Mouse (Mus musculus) neural tube, embryonic 13.5 days (tissue): ENCODE results near the gene Zmynd12. TPM values are rescaled to one million over a fixed set of nuclear protein-coding genes. Genes with fewer than 3 reads are reported as not detected.

Experiments used
- ATAC-seq: fragments of 200-750 bp; cut with Nextera tagmentation; 2 replicates; pipeline ENCODE4 v1.8.0; 2017; ENCODE audit warnings: low read depth, mild to moderate bottlenecking, moderate TSS enrichment, moderate library complexity
- H3K27ac ChIP-seq: fragments of 300-500 bp; sonication (generic); replicated peaks from 2 replicates; pipeline ENCODE4 v1.5.1; 2015; ENCODE audit warnings: moderate library complexity, mild to moderate bottlenecking, inconsistent platforms
- H3K27me3 ChIP-seq: fragments of 300-500 bp; sonication (generic); 2 replicates; pipeline ENCODE4 v1.6.1; 2015; ENCODE audit warnings: mild to moderate bottlenecking, inconsistent platforms
- H3K36me3 ChIP-seq: fragments of 300-500 bp; sonication (generic); 2 replicates; pipeline ENCODE4 v1.6.1; 2015; ENCODE audit warnings: mild to moderate bottlenecking, inconsistent platforms
- H3K4me1 ChIP-seq: fragments of 300-500 bp; sonication (generic); replicated peaks from 2 replicates; pipeline ENCODE4 v1.6.1; 2015; ENCODE audit warnings: inconsistent platforms
- H3K4me2 ChIP-seq: fragments of 300-500 bp; sonication (generic); 2 replicates; pipeline ENCODE4 v1.6.1; 2015; ENCODE audit warnings: inconsistent platforms, mild to moderate bottlenecking, moderate library complexity
- H3K4me3 ChIP-seq: fragments of 300-500 bp; sonication (generic); 2 replicates; pipeline ENCODE4 v1.5.1; 2015; ENCODE audit warnings: mild to moderate bottlenecking, inconsistent platforms
- H3K9ac ChIP-seq: fragments of 300-500 bp; sonication (generic); 2 replicates; pipeline ENCODE4 v1.6.1; 2015; ENCODE audit warnings: moderate library complexity, mild to moderate bottlenecking, inconsistent platforms
- H3K9me3 ChIP-seq: fragments of 300-500 bp; sonication (generic); 2 replicates; pipeline ENCODE4 v1.6.1; 2016; ENCODE audit warnings: inconsistent platforms
- WGBS: fragments of 180-500 bp; shearing (Covaris S2); methylation state at CpG from one replicate; pipeline ENCODE4 v1.1.7; 2015; 5-methylcytosine and 5-hydroxymethylcytosine counted together
- polyA plus RNA-seq: library from polyadenylated mRNA; unstranded; fragments of >200 nt; fragmentation: Nextera tagmentation; extraction: Ambion mirVana; gene quantifications from 2 replicates; pipeline ENCODE4 v1.2.1, GENCODE M21; 2015

Zmynd12 gene
- polyA plus RNA-seq, 1 experiment from 2014 or later: 0.50 TPM

DNA sequence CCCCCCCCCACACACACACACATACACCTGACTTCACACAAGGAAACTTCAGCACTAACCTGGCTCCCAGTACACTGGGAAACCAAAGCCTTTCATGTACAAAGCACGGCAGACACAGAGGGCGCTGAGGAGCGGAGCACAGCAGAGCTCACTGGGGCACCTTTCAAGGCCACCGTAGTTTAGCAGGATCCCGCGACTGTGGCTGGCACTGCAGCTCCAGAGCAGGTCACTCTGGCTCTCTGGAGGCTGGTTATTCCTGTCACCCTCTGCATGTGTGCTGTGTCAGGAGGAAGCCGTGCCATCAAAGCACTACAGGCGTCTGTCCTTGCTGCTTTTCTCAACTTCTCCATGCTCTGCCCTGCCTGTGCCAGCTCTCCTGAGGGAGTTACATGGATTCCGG is 60.4 kb downstream of the Zmynd12 start:
- WGBS: 54% methylated on average over 9 of the region's 9 CpGs
- H3K36me3 ChIP-seq: no peaks in the 10 kb centered on the region
- H3K4me2 ChIP-seq: no peak overlapping the region
- no peaks in the 10 kb centered on the region for H3K4me1 ChIP-seq
- no peak for ATAC-seq
- no peaks in the 10 kb centered on the region for H3K9me3 ChIP-seq
- no peak overlapping the region for H3K9ac ChIP-seq
- H3K27me3 ChIP-seq: no peaks in the 10 kb centered on the region
- no peak overlapping the region for H3K4me3 ChIP-seq
- H3K27ac ChIP-seq: no peak overlapping the region

DNA sequence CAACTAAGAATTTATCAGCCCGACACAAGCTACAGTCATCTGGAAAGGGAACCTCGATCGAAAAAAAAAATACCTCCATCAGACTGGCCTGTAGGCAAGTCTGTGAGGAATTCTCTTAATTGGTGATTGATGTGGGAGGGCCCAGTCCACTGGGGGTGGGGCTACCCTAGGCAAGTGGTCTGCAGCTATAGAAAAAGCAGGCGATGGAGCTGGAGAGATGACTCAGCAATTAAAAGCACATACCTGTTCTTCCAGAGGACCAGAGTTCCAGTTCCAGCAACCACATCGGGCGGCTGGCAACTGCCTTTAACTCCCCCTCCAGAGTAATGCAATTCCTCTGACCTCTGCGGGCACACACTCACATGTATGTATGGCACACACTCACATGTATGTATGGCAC is 62.3 kb downstream of the Zmynd12 start:
- no peaks in the 10 kb centered on the region for H3K9me3 ChIP-seq
- no peak overlapping the region for H3K9ac ChIP-seq
- no peak overlapping the region for H3K4me3 ChIP-seq
- H3K4me2 ChIP-seq: no peak overlapping the region
- H3K4me1 ChIP-seq: peaks cover 16% of the 10 kb centered on the region
- H3K27me3 ChIP-seq: no peaks in the 10 kb centered on the region
- H3K36me3 ChIP-seq: no peaks in the 10 kb centered on the region
- WGBS: 79% methylated on average over 7 of the region's 7 CpGs
- H3K27ac ChIP-seq: no peak overlapping the region
- no peak for ATAC-seq

DNA sequence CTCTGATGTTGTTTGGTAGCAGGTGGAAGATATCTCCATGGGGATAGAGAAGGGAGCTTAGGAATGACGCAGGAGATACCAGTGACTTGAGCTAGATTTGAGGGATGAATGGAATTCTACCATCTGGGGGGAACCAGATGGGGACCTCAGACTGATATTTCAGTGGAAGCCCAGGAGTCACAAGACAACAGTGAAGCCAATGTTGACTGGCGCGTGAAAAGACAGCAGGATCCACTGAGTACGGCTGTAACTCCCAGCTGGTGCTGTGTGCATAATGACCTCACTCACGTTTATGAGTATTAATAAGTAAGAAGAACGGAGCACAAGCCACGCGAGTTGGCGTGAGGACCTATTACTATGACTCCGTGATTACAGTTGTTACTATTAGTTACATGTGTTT is 67.1 kb downstream of the Zmynd12 start:
- no peak for ATAC-seq
- 0 out of 2 replicates have a peak overlapping the region, but pooled peaks have one; percentile 39 for H3K27ac ChIP-seq
- 55% methylated on average over 10 of the region's 10 CpGs for WGBS

GRCm38 (mm10) chr4:119490806-119491205 is 68.2 kb downstream of the Zmynd12 start:
- H3K4me1 ChIP-seq: peaks cover 35% of the 10 kb centered on the region
- H3K27ac ChIP-seq: no peak overlapping the region
- H3K9me3 ChIP-seq: no peaks in the 10 kb centered on the region
- H3K4me3 ChIP-seq: 0 out of 2 replicates have a peak overlapping the region, but pooled peaks have one; percentile 62
- H3K9ac ChIP-seq: no peak overlapping the region
- ATAC-seq: no peak
- H3K4me2 ChIP-seq: peak overlapping the region; percentile 71
- H3K27me3 ChIP-seq: peaks cover 19% of the 10 kb centered on the region
- WGBS: 75% methylated on average over 3 of the region's 3 CpGs
- H3K36me3 ChIP-seq: no peaks in the 10 kb centered on the region

More for the DNA sequence above, 67.1 kb downstream of the Zmynd12 start:
- Histone ChIP-seq H3K4me3 (no peak overlapping the region), H3K27me3 (peaks cover 12% of the 10 kb centered on the region), H3K9me3 (no peaks in the 10 kb centered on the region), H3K4me2 (no peak overlapping the region), H3K9ac (no peak overlapping the region), H3K36me3 (no peaks in the 10 kb centered on the region), H3K4me1 (peaks cover 35% of the 10 kb centered on the region)

- Histone ChIP-seq H3K27me3 (peaks cover 19% of the 10 kb centered on the region), H3K4me3 (peak within 1 kb of the TSS; percentile 62), H3K4me2 (peak within 1 kb of the TSS; percentile 71), H3K36me3 (no peaks in the 10 kb centered on the region), H3K4me1 (peaks cover 35% of the 10 kb centered on the region), H3K27ac (peak within 1 kb of the TSS; percentile 85), H3K9me3 (no peaks in the 10 kb centered on the region), H3K9ac (peak within 1 kb of the TSS; percentile 80)
- ATAC-seq: peak; percentile 90
- WGBS: under 1% methylated on average over 74 of the region's 77 CpGs
Measured at GRCm38 (mm10) chr4:119492291-119492932, 69.8 kb downstream of the Zmynd12 start, which contains the start of gene Rimkla. TSS of gene Rimkla (minus strand) at chr4:119492628.

- 0 out of 2 replicates have a peak, but pooled peaks have one; percentile 29 for ATAC-seq
- Histone ChIP-seq H3K9me3 (no peaks in the 10 kb centered on the region), H3K4me3 (peak overlapping the region; percentile 62), H3K4me2 (peak overlapping the region; percentile 71), H3K36me3 (no peaks in the 10 kb centered on the region), H3K4me1 (peaks cover 35% of the 10 kb centered on the region), H3K27ac (peak overlapping the region; percentile 85), H3K27me3 (peaks cover 19% of the 10 kb centered on the region), H3K9ac (peak overlapping the region; percentile 80)
- 37% methylated on average over 10 of the region's 10 CpGs for WGBS
Measured at GRCm38 (mm10) chr4:119492933-119493327, 70.3 kb downstream of the Zmynd12 start.

DNA sequence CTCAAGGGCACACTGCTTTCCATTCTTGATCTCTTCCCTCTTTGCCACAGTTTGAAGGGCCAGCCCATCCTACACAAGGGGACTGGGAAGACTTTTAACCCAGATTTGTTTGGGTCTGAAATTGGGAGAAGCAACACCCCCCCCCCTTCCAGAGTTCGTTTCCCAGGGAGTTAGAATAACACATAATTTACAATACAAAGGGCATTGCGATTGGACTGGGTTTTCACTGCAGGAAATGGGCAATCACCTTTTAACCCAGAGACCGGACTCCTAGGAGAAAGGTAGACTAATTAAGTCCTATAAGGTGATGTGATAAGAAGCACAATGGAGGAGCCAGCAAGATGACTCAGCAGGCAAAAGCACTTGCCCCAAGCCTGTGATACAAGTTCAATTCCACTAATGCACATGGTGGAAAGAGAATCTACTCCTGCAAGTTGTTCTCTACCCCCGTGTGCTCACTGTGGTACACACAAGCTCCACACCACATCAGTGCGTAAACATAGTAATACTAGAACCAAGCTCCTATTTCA is 75.8 kb downstream of the Zmynd12 start:
- Histone ChIP-seq H3K36me3 (no peaks in the 10 kb centered on the region), H3K9me3 (no peaks in the 10 kb centered on the region), H3K4me1 (no peaks in the 10 kb centered on the region), H3K27me3 (peaks cover 14% of the 10 kb centered on the region), H3K9ac (no peak overlapping the region), H3K4me2 (no peak overlapping the region), H3K4me3 (no peak overlapping the region), H3K27ac (no peak overlapping the region)
- no peak for ATAC-seq
- 54% methylated on average over 5 of the region's 5 CpGs for WGBS

GRCm38 (mm10) chr4:119511591-119511990 is 89.0 kb downstream of the Zmynd12 start:
- Histone ChIP-seq H3K36me3 (no peaks in the 10 kb centered on the region), H3K4me1 (no peaks in the 10 kb centered on the region), H3K27ac (no peak overlapping the region), H3K9ac (no peak overlapping the region), H3K4me2 (no peak overlapping the region), H3K9me3 (no peaks in the 10 kb centered on the region), H3K4me3 (no peak overlapping the region), H3K27me3 (no peaks in the 10 kb centered on the region)
- WGBS: 74% methylated on average over 2 of the region's 2 CpGs
- no peak for ATAC-seq

DNA sequence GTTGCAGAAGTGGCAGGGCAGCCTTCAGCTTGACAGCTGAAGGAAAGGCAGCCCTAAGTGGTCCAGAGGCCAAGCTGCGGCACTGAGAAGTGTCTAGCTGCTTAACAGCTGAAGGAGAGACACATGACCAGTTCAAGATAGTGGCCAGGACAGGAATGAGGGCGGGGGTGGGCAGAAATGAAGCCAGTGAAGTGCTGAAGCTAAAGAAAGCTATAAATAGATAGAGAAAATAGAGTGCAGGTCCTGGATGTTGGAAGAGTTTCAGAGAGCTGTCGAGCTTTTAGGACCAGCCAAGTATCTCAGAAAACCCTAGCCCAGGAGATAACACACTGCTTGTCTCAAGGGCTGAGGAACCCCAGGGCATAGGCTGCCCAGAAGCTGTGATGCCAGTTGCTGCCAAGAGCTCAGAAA is 90.1 kb downstream of the Zmynd12 start:
- H3K27ac ChIP-seq: no peak overlapping the region
- H3K9ac ChIP-seq: no peak overlapping the region
- no peaks in the 10 kb centered on the region for H3K27me3 ChIP-seq
- WGBS: 71% methylated on average over 3 of the region's 3 CpGs
- no peak overlapping the region for H3K4me3 ChIP-seq
- H3K9me3 ChIP-seq: no peaks in the 10 kb centered on the region
- H3K36me3 ChIP-seq: no peaks in the 10 kb centered on the region
- no peak overlapping the region for H3K4me2 ChIP-seq
- H3K4me1 ChIP-seq: no peaks in the 10 kb centered on the region
- ATAC-seq: no peak

Other genes starting within 250 kb of the Zmynd12 start
- 7.8 and 10.1 TPM in 2 replicates for gene Zfp691, start 248.6 kb upstream of the Zmynd12 start, polyA plus RNA-seq
- gene Ermap, start 232.8 kb upstream of the Zmynd12 start, polyA plus RNA-seq: 1.5 and 2.1 TPM in 2 replicates
- gene Svbp, start 227.5 kb upstream of the Zmynd12 start, polyA plus RNA-seq: 239 and 246 TPM in 2 replicates
- 0.45 TPM in 1 of 2 replicates, not detected in the other for gene Tmem269, start 204.6 kb upstream of the Zmynd12 start, polyA plus RNA-seq
- gene AU022252, start 190.1 kb upstream of the Zmynd12 start, polyA plus RNA-seq: 35.4 and 37.4 TPM in 2 replicates
- gene P3h1, start 189.9 kb upstream of the Zmynd12 start, polyA plus RNA-seq: 14.8 TPM in 2 replicates
- 0.45 and 0.63 TPM in 2 replicates for gene Cldn19, start 167.4 kb upstream of the Zmynd12 start, polyA plus RNA-seq
- gene Ybx1, start 128.2 kb upstream of the Zmynd12 start, polyA plus RNA-seq: 873 and 888 TPM in 2 replicates
- 62.0 and 62.5 TPM in 2 replicates for gene Ppih, start 102.3 kb upstream of the Zmynd12 start, polyA plus RNA-seq
- 17.3 and 17.9 TPM in 2 replicates for gene Ccdc30, start 7.3 kb upstream of the Zmynd12 start, polyA plus RNA-seq
- 21.9 and 23.3 TPM in 2 replicates for gene Ppcs, start 394 bp upstream of the Zmynd12 start, polyA plus RNA-seq
- gene Rimkla, start 69.8 kb downstream of the Zmynd12 start, polyA plus RNA-seq: 26.3 and 28.7 TPM in 2 replicates
- 23.5 and 26.1 TPM in 2 replicates for gene Foxj3, start 114.2 kb downstream of the Zmynd12 start, polyA plus RNA-seq
- 5.4 and 7.2 TPM in 2 replicates for gene Frg2f1, start 116.7 kb downstream of the Zmynd12 start, polyA plus RNA-seq
- gene Guca2a, start 214.9 kb downstream of the Zmynd12 start, polyA plus RNA-seq: not detected in 2 replicates
- gene Guca2b, start 236.1 kb downstream of the Zmynd12 start, polyA plus RNA-seq: not detected in 2 replicates